Mouse (Mus musculus) heart, adult 2 months (tissue): Measurements from ENCODE around the gene Zfp113.

Source experiments
- CTCF ChIP-seq: fragments of 200-600 bp; IDR thresholded peaks from 2 replicates; pipeline ENCODE4 v1.8.1; 2022; ENCODE audit warnings: antibody characterized with exemption, mild to moderate bottlenecking, moderate library complexity
- EP300 ChIP-seq: fragments of 200-500 bp; IDR thresholded peaks from 2 replicates; pipeline ENCODE4 v1.6.1; 2011; ENCODE audit warnings: low read depth, low read length, control low read depth; ENCODE audit not compliant: insufficient read depth

GRCm38 (mm10) chr5:138137257-138137656 is 18.3 kb downstream of the Zfp113 start:
- TF ChIP-seq CTCF (no peak), EP300 (no peak)
